Mouse (Mus musculus) adrenal gland, adult (tissue): Measurements from ENCODE around the gene Nt5c3b.
A peak's percentile ranks its signal among the peaks of the same experiment; 100 is the strongest.

ENCODE experiments used
- DNase-seq, 2 experiments: peaks; one replicate each; pipeline ENCODE4 v3.0.0; 2022 to 2023; ENCODE audit warnings: low spot score in 1 of 2; ENCODE audit not compliant: inconsistent age in 2 of 2

Gene Nt5c3b

DNA sequence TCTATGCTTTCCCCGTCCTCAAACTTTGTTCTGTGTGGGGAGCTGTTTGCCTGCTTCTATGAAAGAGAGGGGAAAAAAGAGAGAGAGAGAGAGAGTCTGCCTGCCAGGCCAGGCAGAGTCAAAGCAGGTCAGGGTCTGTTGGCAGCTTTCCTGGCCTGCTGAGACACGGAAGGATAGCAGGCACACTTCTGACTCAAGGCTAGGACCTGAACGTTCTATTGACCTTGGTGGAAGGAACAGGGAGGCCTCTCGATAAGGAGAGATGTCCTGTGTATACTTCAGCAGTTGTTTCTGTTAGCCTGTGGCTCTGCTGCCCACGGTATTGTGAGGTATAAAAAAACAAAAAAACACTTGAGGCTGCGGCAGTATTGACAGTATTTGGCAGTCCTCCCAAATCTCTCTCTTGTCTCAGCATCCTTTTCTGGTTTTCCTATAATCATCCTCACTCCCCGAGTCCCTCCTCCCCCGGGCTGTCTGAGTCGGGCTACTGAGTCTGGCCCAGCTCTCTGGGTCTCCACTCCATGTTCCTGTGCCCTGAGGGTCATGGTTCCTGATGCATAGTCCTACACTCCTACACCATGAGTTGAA lies 12.9 kb downstream of the Nt5c3b start:
- DNase-seq, result peak; percentile 94 to 95

GRCm38 (mm10) chr11:100426820-100427219 lies 14.8 kb downstream of the Nt5c3b start:
- DNase-seq, result no peak

DNA sequence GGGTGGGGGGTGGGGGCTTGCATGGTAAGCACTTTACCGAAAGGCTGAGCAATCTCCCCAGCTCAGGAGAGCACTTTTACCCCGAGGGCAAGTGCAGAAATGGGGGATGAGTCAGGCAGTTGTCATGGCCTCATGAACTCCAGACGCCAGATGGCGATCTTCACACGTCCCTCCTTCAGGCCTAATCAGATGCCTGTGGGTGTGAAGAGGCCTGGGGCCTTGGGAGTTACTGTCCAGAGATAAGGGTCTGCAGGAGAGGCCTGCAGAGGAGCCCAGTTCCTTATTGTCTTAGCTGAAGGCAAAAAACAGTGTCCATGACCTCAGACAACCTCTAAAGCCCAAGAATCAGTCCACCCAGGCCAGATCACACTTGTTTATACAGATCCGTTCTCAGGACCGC lies 15.8 kb downstream of the Nt5c3b start:
- peak; percentile 88 to 94 for DNase-seq

DNA sequence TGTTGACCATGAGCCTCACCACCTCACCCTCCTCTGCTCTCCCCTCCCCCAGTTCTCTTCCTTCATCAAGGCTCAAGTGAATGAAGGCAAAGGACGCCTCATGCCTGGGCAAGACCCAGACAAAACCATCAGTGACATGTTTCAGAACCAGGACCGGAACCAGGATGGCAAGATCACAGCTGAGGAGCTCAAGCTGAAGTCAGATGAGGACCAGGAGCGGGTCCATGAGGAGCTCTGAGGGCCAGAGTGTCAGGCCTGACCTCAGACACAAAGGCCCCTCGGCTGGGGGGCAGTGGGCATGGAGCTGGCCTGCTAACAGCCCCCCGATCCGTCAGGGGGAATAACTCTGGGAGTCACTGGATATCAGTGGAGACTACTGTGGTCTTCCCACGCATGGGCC lies 17.8 kb downstream of the Nt5c3b start:
- DNase-seq, result no peak

DNA sequence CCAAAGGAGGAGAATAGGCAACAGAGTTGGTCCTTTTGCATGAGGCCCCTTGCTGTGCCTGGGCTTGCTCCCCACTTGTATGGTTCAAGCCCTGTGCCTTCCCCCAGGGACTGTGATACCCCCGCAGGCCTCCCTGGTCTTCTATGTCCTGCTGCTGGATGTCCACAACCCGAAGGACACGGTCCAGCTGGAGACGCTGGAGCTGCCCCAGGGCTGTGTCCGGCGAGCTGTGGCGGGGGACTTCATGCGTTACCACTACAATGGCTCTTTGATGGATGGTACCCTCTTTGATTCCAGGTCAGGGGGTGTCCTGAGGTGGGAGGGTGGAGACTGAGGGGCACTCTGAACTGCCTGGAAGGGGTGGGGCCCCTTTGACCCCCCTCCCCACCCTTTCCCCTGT lies 20.1 kb downstream of the Nt5c3b start:
- DNase-seq, result no peak

DNA sequence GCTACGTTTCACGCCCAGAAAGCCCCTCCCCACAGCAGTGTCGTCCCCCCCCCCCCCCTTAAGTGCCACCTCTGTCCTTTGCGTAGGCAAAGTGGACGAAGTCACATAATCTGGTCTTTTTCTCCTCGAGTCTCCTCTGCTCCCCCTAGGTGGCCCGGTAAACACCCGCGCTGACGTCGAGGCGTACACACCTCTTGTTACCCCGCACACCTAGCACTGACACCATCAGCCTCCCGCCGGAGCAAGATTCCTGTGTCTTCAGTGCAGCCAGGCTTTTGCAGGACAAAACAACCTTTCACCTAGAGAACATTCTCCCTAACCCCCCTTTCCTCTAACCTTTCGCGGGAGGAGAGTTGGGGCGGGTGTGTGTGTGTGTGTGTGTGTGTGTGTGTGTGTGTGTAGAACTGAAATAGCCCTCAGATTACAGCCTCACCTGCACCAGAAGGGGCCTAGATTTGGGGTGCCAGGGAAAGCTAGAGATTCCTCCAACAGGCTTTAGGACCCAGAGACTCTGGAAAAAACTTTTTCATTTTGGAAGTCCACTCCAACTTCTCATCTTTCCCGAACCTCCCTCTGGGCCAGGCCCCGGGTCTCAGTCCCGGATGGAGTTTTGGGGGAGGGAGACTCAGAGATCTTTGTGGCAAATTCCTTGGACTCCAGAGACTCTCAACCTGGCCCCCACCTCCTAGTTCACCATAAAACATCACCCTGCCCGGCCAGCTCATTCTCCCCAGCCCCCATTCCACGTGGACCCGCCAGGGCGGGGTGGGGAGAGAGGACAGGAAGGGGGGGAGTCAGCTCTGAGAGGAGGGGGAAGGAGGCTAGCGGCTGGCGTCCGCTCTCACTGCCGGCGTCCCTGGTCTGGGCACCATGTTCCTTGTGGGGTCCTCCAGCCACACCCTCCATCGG lies 26.4 kb downstream of the Nt5c3b start, which contains the start of gene Fkbp10:
Gene Fkbp10 (plus strand): TSS at position 784 of the 909 bp plus-strand sequence.
- DNase-seq, result peak; percentile 85 to 88

DNA sequence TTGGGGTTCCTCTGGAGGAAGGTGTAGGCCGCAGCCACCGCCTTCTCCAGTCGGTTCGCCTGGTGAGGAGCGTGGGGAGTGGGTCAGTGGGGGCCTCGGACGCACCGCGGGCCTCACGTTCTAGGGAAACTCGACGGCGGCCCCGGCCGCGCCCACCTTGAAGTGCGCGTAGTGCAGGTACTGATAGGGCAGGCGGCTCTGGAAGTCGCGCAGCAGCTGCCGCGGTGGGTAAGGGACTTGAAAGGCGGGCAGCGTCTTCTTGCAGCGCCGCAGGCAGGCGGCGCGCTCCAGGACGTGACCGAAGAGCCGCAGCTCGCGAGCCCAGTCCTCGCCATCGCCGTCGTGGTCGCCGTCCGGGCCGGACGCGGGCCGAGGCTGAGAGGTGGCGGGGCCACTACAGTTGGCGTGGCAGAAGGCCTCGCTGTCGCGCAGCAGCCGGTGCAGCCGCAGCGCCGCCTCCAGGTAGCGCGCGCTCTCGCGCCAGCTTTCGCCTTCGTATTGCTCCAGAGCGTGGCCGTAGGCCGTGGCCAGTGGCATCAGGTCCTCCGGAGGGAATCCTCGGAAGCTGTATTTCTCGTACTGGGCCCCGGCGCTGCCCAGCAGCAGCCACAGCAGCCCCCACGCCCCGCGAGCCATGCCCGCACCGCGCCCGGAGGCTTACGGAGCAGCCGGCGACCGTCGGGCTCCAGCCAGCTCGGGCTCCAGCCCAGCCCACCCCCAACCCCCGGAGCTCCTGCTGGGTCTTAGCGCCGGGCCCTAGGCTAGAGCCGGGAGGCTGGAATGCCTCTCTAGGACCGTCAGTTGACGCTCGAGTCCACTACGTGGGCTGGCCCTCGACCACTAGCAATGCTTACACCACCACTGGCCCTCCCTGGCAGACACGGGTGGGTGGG lies 27.3 kb downstream of the Nt5c3b start, which contains the start of gene P3h4:
Gene P3h4 (minus strand): TSS at position 816 of the 893 bp plus-strand sequence.
- DNase-seq, result peak; percentile 89 to 96

- no peak for DNase-seq
Observed at GRCm38 (mm10) chr11:100413541-100413940, 28.1 kb downstream of the Nt5c3b start.

DNA sequence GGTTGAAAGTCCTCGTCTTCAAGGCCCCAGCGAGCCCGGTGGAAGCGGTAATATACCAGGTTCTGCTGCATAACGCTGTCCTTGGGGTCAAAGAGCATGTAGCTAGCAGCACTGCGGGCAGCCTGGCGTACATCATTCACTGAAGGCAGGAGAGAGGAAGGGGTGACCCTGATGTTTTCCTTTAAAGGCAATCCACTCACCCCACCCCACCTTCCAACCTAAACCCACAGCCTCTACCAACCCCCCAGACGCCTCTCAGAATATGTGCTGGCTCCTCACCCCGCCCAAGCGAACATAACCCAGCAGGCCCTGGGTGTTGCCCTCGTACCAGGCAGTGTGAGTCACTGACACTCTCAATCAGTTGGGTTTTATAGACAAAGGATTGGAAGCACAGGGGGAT lies 29.9 kb downstream of the Nt5c3b start:
- peak; percentile 45 to 68 for DNase-seq

DNA sequence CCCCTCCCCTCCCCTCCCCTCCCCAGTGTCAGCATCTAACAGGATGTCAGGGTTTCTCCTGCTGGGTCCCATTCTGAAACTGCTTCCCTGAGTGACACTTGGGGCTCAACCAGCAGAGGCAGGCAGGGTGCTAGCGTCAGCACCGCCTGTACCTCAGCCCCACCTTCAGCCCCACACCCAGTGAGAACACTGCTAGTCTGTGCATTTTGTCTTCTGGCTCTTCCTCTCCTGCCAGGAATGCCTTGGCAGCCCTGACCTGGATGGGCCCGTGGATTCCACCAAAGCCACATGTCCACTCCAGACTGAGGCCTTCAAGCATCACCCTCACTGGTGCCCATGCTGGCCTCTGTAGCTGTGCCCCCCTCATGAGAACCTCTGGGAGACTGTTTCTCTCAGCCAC lies 31.9 kb downstream of the Nt5c3b start:
- DNase-seq, result no peak

DNA sequence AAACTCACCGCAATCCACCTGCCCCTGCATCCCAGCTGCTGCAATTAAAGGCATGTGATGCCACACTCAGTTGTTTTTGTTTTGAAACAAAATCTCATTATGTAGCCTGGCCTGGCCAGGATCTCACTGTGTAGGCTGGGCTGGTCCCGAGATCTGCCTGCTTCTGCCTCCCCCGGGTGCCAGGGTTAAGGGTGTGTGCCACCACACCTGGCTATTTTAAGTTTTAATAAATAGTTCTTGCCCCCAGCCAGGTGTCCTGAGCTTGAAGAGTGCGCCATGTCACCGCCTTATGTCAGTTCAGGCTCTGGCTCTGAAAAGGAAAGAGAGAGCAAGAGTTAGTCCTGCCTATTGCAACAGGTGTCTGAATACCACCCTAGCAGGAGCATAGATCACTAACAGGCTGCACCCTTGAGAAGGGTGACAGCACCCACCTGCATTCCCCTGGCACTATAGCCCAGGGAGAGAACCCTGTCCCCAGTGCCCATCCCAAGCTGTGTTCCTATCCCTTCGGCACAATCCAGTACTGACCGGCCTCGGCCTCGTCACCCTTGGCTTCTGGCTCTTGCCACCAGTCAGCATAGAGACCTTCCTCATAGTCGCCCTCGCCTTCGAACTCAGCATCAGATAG lies 32.7 kb downstream of the Nt5c3b start:
- DNase-seq, result no peak

DNA sequence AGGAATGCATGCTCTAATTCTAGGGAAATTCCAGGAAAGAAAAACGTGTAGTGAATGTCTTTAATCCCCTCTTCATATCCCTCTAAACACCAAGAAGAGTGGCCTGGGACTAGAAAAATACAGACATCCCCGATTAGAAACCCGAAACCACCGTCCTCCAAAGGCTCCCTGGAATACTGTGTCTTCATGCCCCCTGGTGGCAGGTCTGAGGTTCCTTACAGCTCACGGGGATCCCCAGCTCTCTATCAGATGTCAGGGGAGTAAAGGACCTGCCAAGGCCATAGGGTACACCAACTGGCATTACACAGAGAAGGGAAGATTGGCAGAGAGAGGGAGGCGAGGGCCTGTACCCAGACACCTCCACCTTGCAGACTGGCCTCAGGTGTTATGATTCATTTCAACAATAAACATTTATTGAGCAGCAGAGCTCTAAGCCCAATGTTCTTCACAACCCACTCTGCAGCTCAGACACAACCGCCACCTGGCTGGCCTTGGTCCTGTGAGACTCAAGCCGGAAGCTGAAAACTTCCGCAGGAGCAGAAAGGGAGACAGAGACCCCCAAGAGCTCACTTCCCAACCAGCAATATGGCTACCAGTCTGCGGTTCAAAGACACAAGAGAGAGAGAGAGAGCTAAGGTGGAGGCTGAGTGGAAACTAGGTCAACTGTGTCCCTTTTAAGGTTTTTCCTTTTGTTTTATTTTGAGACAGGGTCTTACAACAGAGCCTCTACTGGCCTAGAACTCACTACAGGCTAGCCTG lies 33.4 kb downstream of the Nt5c3b start:
- DNase-seq, result peak; percentile 72 to 89

- DNase-seq, result no peak
Observed at GRCm38 (mm10) chr11:100406995-100407705, 34.5 kb downstream of the Nt5c3b start.

DNA sequence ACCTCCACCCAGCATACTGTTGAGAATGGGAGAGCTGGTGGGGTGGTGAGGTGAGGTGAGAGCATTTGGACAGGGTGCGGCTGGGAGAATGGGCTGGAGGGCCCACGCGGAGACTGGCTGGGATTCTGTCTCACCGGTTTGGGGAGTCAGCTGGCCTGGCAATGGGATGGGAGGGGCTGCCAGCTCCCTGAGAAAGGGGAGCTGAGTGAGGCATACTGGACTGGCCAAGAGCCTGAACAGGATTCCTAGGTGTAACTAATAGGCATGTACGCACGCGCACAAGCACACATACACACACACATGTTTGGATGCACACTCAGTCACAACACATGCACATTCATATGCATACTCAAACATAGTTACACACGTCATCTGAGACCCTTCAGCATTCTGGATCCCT lies 35.3 kb downstream of the Nt5c3b start:
- DNase-seq, result no peak

GRCm38 (mm10) chr11:100404456-100405074 lies 37.0 kb downstream of the Nt5c3b start:
- no peak for DNase-seq

- DNase-seq, result peak in 1 of 2 experiments; percentile 75
Observed at GRCm38 (mm10) chr11:100403445-100404134, 38.0 kb downstream of the Nt5c3b start.

DNA sequence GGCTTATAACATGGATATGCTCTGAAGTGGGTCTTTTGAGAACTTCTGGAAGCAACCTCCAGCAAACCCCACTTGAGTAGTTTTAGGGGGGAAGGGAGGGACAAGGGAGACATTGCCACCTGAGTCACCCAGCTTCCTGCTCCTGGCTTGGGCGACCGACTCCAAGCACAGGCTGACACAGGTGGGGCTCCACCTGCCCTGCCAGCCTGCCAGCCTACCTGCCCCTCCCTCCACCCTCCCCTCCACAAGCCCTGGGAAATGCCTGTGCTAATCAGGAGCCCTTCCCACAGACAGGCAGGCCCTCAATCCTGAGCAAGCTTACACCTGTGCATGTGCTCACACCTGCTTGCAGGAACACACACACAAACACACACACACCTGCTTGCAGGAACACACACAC lies 38.9 kb downstream of the Nt5c3b start:
- DNase-seq, result no peak

- no peak for DNase-seq
Observed at GRCm38 (mm10) chr11:100402240-100402639, 39.4 kb downstream of the Nt5c3b start.
